Mouse (Mus musculus): ENCODE measurements at regions not wholly inside any gene's neighbourhood (a gene's known extent, or its start where the extent isn't known, plus 50 kb on each side); places are given as distances from the start of the nearest gene placed in this dataset.
A peak's percentile ranks its signal among the peaks of the same experiment; 100 is the strongest.
"Not testable (repeated sequence)": the region's sequence is repeated elsewhere in the genome, so short reads cannot be mapped to it uniquely, and the experiment has no call there.

GRCm38 (mm10) chr3:152040751-152041150 lies 125.3 kb downstream of the Gipc2 start:
- DNase-seq: no peak

GRCm38 (mm10) chr3:152036819-152037218 lies 129.2 kb downstream of the Gipc2 start:
- not testable (repeated sequence) for DNase-seq

GRCm38 (mm10) chr3:152035416-152035815 lies 130.6 kb downstream of the Gipc2 start:
- no peak for DNase-seq

- no peak for DNase-seq
Observed at GRCm38 (mm10) chr3:152034686-152035085, 131.3 kb downstream of the Gipc2 start.

- no peak for DNase-seq
Observed at GRCm38 (mm10) chr3:152034221-152034620, 131.8 kb downstream of the Gipc2 start.

- DNase-seq: no peak
Observed at GRCm38 (mm10) chr3:152032663-152033318, 133.2 kb downstream of the Gipc2 start.

- no peak for DNase-seq
Observed at GRCm38 (mm10) chr3:152028695-152029094, 137.3 kb downstream of the Gipc2 start.

- no peak for DNase-seq
Observed at GRCm38 (mm10) chr3:152026034-152026433, 140.0 kb downstream of the Gipc2 start.

- no peak for DNase-seq
Observed at GRCm38 (mm10) chr3:152025122-152025521, 140.9 kb downstream of the Gipc2 start.

GRCm38 (mm10) chr3:152006747-152007146 lies 159.3 kb downstream of the Gipc2 start:
- no peak for DNase-seq

- DNase-seq: no peak
Observed at GRCm38 (mm10) chr3:152005366-152006025, 160.5 kb downstream of the Gipc2 start.

GRCm38 (mm10) chr3:152004411-152004955 lies 161.5 kb downstream of the Gipc2 start:
- peak; percentile 19 to 56 for DNase-seq

- no peak for DNase-seq
Observed at GRCm38 (mm10) chr3:151997534-151998107, 160.2 kb upstream of the Ptgfr start.

GRCm38 (mm10) chr3:151997111-151997510 lies 159.7 kb upstream of the Ptgfr start:
- DNase-seq: no peak

GRCm38 (mm10) chr3:151988221-151988620 lies 150.8 kb upstream of the Ptgfr start:
- no peak for DNase-seq

- DNase-seq: peak; percentile 37 to 56
Observed at GRCm38 (mm10) chr3:151978136-151978535, 140.7 kb upstream of the Ptgfr start.

- no peak for DNase-seq
Observed at GRCm38 (mm10) chr3:151977651-151978050, 140.2 kb upstream of the Ptgfr start.

- DNase-seq: no peak
Observed at GRCm38 (mm10) chr3:151949865-151950264, 112.4 kb upstream of the Ptgfr start.

- DNase-seq: no peak
Observed at GRCm38 (mm10) chr3:151948015-151948645, 110.7 kb upstream of the Ptgfr start.

GRCm38 (mm10) chr3:151945916-151946315 lies 108.5 kb upstream of the Ptgfr start:
- DNase-seq: no peak

- DNase-seq: no peak
Observed at GRCm38 (mm10) chr3:151943542-151943941, 106.1 kb upstream of the Ptgfr start.

- DNase-seq: peak in 1 of 2 experiments; percentile 27
Observed at GRCm38 (mm10) chr3:151938472-151939029, 101.1 kb upstream of the Ptgfr start.
